Mouse (Mus musculus) heart, adult 11 months (tissue): Measurements from ENCODE around the gene Prpf38b.

Experiments
- DNase-seq: peaks from one replicate; pipeline ENCODE4 v3.0.0; 2022

Gene Prpf38b

GRCm38 (mm10) chr3:108858231-108858770, 53.2 kb downstream of the Prpf38b start:
- DNase-seq = peak; percentile 96

GRCm38 (mm10) chr3:108857714-108858113, 53.8 kb downstream of the Prpf38b start:
- no peak for DNase-seq

DNA sequence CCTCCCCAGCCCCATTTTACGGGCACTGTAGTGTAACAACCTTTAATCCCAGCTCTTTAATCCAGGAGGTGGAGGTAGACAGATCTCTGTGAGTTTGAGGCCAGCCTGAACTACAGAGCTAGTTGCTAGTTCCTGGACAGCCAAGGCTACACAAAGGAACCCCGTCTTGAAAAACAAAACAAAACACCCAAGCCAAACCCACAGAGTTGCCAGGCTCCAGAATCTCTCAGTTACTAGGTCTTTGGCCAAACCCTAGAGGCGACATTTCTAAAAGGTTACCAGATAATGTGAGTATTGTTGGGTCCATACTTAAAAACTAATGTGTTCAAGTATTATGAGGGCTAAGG, 54.4 kb downstream of the Prpf38b start:
- DNase-seq = peak; percentile 54

DNA sequence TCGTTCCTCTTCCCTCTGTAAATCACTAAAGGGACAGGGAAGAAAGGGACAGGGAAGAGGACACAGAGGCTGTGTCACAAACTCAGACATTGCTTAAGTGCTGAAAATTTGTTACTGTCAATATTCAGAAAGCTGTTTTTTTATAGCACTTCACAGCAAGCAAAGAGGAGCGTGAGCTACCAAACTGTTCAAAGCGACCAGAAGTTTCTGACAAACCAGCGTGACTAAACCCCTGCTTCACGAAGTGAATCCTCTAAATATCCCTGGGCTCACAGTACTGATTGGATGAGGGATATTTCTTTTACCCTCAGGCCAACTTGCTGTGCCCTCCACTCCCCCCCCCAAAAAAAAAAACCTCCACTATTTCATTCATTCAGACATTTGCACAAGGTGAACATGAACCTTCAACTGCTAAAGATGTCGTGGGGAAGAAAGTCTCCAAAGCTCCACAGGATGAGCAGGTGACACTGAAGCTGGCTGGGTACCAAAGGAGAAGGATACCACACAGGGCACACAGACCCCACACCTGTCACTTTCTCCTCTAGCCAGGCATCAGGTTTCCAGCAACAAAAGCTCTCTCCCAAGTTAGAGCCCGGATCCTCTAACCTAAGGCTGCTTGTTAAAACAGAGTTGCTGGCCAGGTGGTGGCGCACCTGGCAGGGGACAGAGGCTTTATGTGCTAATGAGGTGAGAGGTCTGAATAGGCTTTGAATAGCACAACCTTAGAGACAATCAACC, 55.0 kb downstream of the Prpf38b start:
- peak; percentile 90 for DNase-seq

DNA sequence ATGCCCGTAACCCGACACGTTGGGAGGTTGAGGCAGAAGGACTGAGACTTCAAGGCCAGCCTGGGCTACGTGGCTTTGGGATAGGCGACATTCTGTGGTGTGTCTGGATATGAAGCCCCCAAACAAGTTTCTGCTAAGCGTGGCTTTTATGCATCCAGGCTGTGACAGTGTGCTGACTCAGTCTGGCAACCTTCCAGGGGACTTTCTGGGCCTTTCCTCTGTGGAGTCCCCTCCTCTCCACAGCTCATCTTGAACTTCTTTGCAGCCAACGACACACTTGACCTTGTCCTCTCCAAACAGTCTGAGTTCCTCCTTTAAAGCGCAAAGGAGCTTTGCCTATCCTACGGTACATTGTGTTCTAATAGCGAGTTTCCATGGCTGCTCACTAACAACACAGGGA, 55.7 kb downstream of the Prpf38b start:
- DNase-seq = peak; percentile 97

DNA sequence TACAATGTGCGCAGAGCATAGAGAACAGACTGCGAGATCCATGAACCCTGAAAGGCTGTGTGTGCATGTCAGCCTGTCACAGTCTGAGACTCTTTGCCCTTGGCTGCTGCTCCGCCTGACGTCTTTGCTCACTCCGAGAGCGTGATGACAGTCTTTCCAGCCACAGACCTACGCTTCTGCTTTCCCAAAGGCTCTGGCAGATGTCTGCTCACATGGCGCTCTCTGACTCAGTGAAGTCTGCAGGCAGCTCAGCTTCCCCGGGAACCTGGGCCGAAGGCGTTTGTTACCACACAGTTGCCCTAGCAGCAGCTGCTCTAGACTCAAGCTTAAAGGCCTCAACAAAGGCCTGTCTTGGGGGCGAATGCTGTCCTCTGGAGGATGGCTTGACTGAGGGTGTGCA, 56.2 kb downstream of the Prpf38b start:
- DNase-seq = peak; percentile 98

- DNase-seq = no peak
Measured at GRCm38 (mm10) chr3:108853266-108853665, 58.3 kb downstream of the Prpf38b start.
